Mouse (Mus musculus): Measurements from ENCODE around the gene Sft2d2.

- no peak for TF ChIP-seq CTCF (IDR thresholded peaks at IDR 0.05)
- TF ChIP-seq EP300 (IDR thresholded peaks at IDR 0.05; ENCODE audit: insufficient read depth, low read depth, low read length): no peak
Measured at GRCm38 (mm10) chr1:165199639-165200038, 5.4 kb upstream of the Sft2d2 start.

Measured in heart, adult 2 months (tissue).